Mouse (Mus musculus): ENCODE results near the gene Fbxw11.
"Not testable (repeated sequence)": the region's sequence is repeated elsewhere in the genome, so short reads cannot be mapped to it uniquely, and the experiment has no call there.

Fbxw11 gene

DNA sequence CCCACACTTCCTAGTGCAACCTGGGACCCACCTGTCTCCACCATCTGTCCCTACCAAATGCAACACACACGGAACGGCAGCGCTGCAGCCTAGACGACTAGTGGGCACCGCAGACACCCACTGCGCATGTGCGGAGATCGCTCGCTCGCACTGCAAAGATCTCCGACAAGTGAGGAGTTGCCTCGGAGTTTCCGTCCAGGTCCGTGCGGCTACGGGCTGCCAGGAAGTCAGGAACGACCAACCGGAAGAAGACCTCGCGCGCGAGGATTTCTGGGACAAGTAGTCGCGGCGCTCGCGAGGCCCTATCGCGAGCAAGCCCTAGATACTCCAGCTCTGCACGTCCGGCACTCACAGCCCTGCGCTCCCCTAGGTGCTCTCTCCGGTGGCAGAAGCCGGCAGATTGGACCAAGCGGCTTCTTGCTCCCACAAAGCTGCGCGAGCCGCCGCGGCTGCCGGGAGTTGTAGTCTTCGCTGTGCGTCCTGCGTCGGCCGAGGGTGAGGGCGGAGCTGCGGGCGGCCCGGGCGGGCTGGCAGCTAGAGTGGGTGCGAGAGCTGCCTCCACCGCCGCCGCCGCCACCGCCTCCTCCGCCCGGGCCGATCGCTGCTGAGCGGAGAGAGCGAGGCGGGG, at the start of gene Fbxw11:
Gene Fbxw11 (plus strand): TSS at position 476 of the 628 bp plus-strand sequence.
- peak; percentile 97 for DNase-seq

DNA sequence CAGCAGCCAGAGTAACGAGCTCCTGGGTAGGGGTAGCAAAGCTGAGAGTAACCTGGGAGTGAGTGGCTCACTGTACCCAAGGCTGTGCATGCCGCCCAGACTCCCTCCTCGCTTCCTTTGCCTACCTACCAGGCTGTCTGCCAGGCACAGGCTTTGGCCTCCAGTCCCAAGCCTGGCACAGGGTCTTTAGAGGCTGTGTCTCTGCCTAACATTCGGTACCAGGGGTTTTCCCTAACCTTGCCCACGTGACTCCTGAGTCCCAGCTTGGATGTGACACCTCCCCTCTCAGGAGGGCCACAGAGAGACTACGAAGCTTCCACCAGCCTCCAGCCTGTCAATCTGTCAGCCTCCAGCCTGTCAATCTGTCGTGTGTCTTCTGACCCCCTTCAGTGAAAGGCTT, 49.4 kb upstream of the Fbxw11 start:
- no peak for DNase-seq

DNA sequence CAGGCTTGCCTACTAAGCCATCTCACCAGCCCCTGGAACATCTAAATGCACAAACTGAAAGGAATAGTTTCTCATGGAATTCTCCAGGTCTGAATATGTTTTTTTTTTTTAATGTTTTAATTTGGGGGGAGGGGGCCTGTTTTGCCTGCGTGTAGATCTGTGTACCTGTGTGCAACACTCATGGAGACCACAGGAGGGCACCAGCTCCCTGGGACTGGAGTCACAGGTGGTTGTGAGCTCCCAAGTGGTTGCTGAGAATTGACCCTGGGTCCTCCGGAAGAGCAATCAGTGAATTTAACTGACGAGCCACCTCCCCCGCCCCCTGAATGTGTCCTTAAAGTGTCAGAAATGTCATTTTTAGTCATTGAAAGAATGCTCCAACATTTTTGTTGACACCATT, 48.4 kb upstream of the Fbxw11 start:
- no peak for DNase-seq

DNA sequence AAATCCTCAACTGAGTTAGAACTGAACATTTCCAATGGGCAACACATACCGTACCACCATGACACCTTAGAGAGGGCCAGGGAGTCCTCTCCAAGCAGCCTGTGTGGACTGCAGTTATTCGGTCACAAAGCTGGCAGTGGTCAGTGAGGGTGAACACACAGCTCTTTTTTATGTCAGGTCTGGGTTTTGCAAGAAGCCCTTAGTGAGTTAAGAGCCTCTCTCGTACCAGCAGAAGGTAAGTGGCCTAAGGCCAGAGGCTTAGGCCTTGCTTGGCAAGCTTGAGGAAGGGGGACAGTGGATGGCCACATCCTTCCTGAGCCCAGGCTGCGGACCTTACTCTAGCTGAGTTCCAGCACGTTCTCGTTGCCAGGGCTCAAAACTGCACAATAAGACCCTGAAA, 42.2 kb upstream of the Fbxw11 start:
- DNase-seq, result no peak

DNA sequence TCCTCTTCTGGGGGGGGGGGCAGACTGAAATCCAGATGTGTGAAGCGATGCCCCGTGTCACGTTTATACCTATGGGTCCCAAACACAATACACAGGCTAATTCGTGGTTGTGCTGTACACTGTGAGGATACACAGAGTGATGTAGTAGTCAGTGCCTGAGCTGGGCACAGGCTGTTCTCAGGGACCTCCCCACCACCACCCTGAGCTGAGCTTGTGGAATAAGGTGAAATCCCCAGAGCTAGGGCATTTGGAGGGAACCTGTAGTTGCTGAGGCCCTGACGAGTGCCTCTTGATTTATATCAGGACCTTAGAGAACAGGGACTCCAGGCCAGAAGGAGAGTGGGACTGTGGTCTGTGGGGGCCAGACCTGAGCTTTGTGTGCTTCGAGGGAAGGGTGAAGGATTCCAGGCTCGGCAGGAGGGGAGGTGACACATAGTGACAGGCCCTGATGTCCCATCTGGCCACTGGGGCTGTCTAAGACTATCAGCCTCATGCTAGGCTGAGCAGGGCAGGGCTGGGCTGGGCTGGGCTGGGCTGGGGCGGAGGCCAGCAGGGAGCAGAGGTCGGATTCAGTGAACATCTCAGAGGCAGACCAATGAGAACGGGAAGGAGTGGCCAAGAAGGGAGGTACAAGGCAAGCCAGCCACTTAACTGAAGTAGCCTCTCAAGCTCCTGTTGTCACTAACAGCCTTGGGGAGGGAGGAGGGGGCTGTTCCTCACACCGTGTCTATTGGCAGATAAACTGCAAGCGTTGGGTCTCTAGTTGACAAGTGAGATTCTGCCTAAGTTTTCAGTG, 40.8 kb upstream of the Fbxw11 start:
- no peak for DNase-seq

DNA sequence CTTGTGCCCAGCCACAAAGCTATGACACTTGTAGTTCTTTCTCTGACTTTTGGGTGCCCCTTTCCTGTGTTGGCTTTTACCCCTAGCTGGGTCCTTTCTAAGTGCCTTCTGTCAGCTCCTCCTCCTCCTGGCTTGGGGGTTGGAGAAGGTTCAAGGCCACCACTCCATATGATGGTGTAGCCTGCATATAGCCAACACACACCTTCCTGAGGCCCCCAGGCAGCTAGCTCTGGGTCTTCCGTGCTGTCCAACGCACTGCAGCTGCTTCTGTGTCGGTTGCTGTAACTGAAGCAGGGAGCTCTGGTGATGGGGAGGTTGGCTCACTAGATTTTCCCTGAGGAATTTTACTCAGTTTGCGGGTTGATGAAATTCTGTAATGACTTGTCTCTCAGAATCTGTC, 37.9 kb upstream of the Fbxw11 start:
- no peak for DNase-seq

DNA sequence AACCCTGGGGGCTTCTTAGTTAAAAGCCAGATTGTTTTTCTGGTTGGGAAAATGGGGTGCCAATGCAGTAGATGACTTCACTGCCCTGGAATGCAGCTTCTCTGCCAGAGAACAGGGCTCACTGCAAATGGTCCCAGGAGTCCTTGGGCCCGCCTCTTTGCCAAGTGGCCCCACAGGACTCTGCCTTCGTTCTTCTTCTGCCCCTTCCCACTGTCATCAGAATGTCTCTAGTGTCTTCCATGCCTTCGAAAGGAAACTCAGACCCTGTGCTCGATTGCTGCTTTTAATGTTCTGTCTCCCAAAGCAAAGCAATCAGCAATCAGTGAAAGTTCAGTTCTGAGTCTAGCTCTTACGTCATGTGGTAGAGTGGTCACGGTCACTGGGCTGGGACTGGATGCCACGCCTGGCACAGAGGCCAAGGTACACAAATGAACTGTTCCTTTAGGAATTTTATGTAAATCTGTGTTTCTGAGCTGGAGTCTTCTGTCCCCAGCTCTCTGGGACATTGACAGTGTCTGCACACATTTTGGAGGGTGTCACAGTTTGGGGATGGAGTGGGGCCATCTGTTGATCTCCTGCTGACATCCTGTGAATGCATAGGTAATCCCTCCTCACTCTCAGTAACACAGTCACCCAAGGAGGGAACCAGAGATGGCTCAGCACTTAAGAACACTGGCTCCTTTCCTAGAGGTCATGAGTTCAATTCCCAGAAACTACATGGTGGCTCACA, 37.2 kb upstream of the Fbxw11 start:
- DNase-seq, result no peak

DNA sequence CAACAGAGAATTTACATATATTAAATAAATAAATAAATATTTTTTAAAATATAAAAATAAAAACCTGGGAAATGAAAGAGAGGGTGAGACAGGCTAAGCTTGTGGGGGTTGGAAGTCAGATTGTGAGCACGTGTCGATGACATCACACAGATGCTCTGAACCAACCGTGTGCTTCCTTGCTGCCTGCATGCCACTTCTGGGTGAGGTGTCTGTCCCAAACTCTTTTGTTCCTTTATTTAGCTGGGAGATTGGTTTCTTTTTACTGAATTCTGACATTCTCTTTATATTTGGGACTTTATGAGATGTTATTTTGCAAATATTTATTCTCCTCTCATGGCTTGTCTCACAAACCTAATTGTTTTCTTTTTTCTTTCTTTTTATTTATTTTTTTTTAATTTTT, 36.6 kb upstream of the Fbxw11 start:
- no peak for DNase-seq

DNA sequence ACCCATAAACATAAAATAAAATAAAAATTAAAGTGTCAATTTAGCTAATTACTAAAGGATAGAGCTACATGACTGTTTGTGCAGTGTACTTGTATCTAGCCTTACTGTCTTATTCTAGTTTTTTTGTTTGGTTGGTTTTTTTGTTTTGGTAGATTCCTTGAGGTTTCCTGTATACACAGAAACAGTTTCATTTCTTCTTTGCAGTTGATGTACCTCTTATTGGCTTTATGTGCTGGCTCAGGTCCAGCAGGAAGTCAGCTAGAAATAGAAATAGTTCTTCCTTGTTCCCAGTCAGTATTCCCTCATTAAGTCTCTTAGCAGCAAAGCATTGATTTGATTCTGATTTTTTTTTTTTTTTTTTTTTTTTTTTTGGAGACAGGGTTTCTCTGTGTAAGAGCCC, 35.2 kb upstream of the Fbxw11 start:
- no peak for DNase-seq

DNA sequence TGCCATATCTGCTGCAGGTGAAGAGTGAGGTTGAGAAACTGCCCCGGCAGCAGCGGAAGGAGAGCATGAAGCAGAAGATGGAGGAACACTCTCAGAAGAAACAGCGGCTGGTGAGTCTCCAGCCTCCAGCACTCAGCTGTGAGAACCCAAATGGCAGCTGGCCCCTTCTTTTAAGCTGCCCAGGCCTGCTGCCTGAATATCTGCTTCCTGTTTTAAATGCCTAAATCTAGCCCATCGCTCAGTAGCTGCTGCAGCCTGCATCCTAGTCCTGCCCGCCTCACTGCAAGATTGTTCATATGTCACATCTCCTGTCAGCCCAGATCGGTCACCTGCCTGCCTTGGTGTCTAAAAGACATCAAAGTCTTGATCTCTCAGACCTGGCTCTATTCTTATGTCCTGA, 31.9 kb upstream of the Fbxw11 start:
- DNase-seq, result no peak

DNA sequence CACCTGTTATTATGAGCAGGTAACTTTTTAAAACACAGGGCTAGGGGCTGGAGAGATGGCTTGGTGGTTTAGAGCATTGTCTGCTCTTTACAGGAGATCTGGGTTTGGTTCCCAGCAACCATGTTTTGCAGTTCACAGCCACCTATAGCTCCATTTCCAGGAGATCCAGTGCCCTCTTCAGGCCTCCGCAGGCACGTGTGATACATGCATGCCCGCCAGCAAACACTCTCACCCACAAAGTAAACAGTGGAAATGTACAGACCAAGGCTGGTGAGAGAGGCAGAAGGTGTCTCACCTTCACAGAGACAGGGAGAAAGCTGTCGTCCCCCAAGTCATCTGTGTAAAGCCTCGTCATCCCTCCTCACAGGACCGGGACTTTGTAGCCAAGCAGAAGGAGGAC, 30.2 kb upstream of the Fbxw11 start:
- DNase-seq, result no peak

DNA sequence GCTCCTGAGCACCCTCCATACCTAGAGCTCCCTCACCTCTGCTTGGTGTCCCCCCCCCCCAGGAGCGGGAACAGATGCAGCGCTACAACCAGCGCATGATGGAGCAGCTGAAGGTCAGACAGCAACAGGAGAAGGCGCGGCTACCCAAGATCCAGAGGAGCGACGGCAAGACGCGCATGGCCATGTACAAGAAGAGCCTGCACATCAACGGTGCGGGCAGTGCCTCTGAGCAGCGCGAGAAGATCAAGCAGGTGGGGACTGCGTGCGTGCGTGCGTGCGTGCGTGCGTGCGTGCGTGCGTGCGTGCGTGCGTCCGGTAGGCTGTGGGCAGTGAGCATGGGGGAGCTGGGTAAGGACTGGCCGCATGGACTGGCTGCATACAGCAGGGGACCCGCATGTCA, 28.1 kb upstream of the Fbxw11 start:
- no peak for DNase-seq

DNA sequence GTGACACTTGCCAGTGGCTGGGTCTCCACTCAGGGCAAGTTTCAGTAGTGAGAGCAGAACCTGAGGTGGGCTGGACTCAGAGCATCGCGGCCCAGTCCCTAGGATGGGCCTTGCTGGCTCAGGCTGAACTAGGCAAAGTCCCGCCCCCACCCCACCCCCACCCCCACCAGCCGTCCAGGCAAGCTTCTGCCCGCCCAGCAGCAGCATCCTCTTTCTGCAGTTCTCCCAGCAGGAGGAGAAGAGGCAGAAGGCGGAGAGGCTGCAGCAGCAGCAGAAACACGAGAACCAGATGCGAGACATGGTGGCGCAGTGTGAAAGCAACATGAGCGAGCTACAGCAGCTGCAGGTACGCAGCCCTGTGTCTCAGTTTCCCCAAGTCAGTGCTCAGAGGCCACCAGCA, 27.0 kb upstream of the Fbxw11 start:
- no peak for DNase-seq

DNA sequence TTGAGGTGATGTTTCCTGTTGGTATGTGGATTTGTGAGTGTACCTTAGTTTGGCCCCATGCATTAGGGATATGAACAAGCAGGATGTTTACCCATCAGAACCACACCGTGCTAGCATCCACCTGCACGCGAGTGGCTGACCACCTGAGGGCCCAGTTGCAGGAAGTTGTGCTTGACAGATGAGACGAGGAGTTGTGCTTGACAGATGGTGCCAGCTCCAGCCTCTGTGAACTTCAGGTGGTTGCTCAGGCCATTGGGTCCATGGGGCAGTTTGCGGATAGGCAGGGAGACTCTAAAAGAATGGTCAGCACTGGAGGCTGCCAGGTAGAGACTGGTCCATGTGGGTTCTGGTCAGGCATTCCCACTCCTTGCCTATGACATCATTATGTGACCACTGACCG, 26.4 kb upstream of the Fbxw11 start:
- no peak for DNase-seq

DNA sequence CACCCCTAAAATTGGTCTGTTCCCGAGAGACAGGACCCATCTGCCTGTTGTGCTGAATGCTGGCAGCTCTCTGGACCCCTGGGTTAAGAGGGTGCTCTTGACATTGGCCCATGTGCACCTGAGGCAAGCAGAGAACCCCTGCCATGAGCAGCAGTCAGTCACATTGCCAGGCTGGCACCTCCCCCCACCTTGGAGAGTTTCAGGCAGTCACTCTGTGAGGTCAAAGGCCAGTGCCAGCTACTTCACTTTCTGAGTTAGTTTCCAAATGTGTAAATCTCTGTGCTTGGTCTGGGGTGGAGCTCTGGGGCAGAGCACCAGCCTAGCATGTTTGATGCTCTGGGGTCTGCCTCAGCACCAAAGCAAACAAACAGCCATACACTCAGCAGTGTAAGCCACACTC, 24.5 kb upstream of the Fbxw11 start:
- no peak for DNase-seq

DNA sequence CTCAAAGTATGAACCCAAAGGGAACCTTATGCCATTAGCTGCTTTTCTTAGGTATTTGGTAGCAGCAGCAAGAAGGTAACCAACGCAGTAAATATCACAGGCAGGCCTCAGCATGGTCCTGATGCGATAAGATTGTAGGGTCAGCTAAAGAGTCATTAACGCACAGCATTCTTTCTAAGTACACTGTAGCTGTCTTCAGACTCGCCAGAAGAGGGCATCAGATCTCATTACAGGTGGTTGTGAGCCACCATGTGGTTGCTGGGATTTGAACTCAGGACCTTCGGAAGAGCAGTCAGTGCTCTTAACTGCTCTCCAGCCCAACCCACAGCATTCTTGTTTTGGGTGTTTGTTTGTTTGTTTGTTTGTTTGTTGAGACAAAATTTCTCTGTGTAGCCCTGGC, 23.9 kb upstream of the Fbxw11 start:
- not testable (repeated sequence) for DNase-seq

DNA sequence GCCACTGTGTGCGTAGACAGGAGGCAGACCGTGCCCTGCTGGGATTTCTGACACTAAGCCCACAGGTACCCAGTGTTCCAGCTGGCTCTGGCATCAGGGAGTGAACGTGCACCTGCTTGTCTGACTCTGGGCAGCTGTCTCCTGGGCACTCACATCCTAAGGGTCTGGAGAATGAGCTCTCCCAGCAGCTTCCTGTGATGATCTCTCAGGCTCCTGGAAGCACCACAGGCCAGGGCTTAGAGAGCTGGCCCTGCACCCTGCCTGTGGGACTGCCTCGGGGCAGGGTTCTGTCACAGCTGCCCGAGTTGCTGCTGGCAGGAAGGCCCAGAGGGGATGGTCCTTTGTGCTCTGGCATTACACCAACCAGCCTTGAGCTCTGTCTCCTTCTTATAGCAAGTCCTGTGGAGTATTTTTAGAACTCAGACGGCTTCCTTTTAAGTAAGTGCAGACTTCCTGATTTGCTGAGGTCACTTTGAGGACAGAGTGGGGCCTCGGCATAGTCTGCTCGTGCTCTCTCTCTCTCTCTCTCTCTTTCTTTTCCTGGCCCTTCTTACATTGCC, 23.2 kb upstream of the Fbxw11 start:
- peak; percentile 85 for DNase-seq

DNA sequence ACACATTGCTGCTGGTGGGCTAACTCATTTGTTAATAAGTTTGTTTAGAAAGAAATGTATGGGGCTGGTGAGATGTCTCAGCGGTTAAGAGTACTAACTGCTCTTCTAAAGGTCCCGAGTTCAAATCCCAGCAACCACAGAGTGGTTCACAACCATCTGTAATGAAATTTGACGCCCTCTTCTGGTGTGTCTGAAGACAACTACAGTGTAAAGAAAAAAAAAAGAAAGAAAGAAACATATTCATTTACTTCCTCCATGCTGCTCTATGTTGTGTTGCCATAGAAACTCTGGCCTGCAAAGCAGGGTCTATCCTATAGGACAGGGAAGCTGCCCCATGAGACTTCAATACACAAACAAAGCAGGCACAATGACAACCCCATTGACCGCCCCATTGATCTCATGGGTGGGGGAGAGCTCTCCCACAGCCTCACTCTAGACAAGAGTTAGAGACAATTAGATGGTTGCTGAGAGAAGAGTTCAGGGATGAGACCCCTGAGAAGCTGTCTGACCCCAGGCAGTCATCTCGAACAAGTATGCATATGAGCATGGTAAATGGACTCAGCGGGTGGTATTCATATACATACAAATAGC, 22.6 kb upstream of the Fbxw11 start:
- no peak for DNase-seq

DNA sequence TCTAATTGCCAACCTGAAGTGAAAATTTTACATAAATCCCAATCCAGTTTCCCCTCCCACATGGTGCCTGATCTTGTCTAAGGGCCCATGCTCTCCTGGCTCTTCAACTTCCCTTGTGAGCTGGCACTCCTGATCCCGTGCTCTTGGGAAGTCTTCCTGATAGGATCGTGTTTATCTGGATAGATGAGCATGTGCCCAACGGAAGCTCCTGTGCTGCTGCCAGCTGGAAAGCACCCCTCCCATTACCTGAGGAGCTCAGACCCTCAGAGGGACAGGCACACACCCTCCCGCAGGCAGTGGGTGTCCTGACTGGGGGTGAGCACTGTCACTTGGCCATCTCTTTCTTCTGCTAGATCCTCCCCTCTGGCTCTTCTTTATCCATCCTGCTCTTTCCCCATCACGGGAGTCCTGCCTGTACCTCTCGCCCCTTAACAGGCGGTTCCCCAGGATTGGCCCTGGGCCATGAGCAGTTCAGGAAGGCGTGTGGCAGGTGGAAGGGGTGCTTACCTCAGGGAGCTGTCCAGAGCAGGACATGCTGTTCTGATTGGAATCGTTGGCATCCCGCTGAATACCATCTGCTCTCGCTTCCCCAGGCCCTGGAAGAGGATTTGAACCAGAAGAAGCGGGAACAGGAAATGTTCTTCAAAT, 20.6 kb upstream of the Fbxw11 start:
- no peak for DNase-seq

DNA sequence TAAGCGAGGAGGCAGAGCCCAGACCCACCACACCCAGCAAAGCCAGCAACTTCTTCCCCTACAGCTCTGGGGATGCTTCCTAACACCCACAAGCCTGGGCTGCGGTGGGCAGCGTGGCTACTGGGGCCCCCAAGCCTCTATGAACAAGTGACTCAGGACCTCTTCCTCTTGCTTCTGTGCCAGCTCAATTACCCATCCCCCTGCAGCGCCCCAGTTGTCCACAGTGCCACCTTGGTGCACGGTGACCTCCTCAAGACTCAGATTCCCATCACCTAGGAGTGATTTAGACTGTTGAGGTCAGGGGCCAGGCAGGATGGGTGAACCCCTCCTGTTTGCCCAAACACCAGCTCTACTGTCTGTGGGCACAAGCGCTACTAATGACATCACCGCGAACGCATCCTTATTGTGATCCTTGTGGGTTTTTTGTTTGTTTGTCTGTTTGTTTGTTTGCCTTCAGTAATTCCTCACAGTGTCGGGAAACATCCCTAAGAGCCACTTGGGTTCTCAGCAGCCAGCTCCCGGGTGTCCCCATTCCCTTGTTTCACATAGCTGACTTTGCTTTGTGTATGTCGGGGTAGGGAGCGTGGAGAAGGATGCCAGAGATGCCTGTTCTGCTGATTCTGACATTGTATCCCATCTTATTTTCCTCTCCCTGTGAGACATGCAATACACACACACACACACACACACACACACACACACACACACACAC, 19.9 kb upstream of the Fbxw11 start:
- DNase-seq, result peak; percentile 36

DNA sequence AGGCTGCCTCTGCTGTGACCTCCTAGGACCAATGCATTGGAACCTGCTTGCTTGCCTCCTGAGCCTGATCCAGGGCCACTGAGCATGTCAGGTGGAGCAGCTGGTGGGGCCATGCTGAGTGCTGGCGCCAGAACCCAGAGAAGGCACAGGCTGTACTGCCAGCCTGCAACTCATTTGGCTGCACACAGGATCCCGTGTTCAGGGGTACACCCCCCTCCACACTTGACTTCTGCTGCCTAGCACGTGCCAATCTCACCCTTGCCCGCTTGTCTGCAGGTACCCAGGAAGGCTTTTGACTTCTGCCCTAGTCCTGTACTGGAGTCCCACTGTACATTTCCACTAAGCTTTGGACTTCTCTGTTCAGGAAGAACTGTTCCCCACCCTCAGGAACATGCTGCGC, 19.3 kb upstream of the Fbxw11 start:
- DNase-seq, result peak; percentile 74

DNA sequence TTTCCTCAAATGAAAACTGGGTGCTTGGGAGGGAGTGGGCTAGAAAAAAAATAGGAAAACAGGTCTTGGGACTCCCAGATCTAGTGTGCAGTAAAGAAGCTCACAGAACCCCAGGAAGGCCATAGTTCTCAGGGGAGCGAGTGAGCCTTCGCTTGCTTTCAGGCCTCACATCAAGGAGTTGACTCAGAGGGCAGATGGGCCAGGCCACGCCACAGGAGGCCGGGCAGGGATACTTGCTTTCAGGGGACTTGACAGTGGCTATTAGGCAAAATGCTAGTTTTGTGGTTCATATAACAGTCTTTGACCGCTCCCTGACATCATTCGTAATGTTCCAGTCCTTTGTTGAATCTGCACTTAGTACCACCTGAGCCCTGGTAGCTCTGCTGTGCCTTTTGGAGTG, 18.6 kb upstream of the Fbxw11 start:
- no peak for DNase-seq

Measured in layer of hippocampus, adult 9-11 months (tissue).